19 mouse cellular contexts compared by ENCODE assay signal in genomic region chr13:3700752-3701151, GRCm38 (mm10).
DNase-seq lines count a peak whose midpoint lies in the region; ATAC-seq and TF ChIP-seq lines count a peak whose summit lies in the region.
"Had no signal": no experiment of that assay in that cellular context is flagged by ENCODE, and none has a peak within 500 bp of the region (broad histone marks: within the 10 kb centered on the region; RNA-seq: fewer than 3 reads in every experiment).

No protein-coding gene starts in this region.

- H3K9me3 ChIP-seq in lung, embryonic 14.5 days (ENCODE audit: low read depth, low read length) = no peaks in the 10 kb centered on the region
- H3K9me3 ChIP-seq in intestine, embryonic 14.5 days (ENCODE audit: control insufficient read depth, low read length) = no peaks in the 10 kb centered on the region
- no peaks in the 10 kb centered on the region for H3K9me3 ChIP-seq in kidney, embryonic 15.5 days (replicated peaks)
- H3K9me3 ChIP-seq: neural tube, embryonic 15.5 days had no signal

- TF ChIP-seq POLR2A in small intestine, adult 2 months (IDR thresholded peaks at IDR 0.05; ENCODE audit: low read depth, low read length) = no peak

- H3K4me1 ChIP-seq in lung, embryonic 14.5 days (ENCODE audit: insufficient read depth) = 0 out of 2 replicates have a peak, but pooled peaks cover 5% of the 10 kb centered on the region
- H3K4me1 ChIP-seq in intestine, embryonic 14.5 days (replicated peaks; ENCODE audit: control insufficient read depth, insufficient read depth, low read length) = no peaks in the 10 kb centered on the region
- H3K4me1 ChIP-seq in kidney, embryonic 15.5 days = 0 out of 2 replicates have a peak, but pooled peaks cover 3% of the 10 kb centered on the region
- peaks cover 3% of the 10 kb centered on the region; the same call in 1 of the 2 replicates for H3K4me1 ChIP-seq in small intestine, adult 2 months (ENCODE audit: control insufficient read depth, insufficient read depth, insufficient read length, low read length)
- H3K4me1 ChIP-seq: neural tube, embryonic 15.5 days had no signal

- no peak overlapping the region for H3K9ac ChIP-seq in lung, embryonic 14.5 days
- H3K9ac ChIP-seq in intestine, embryonic 14.5 days (ENCODE audit: low read length) = no peak overlapping the region
- H3K9ac ChIP-seq in kidney, embryonic 15.5 days = no peak overlapping the region
- H3K9ac ChIP-seq: hindbrain, embryonic 14.5 days; liver, embryonic 14.5 days; neural tube, embryonic 15.5 days had no signal

- intact Hi-C loops in gastrocnemius, postnatal 14 days (cut with DNase I; ENCODE audit: low total_unique reads) = no loop called here

- no peak overlapping the region for H3K27ac ChIP-seq in lung, embryonic 14.5 days (ENCODE audit: low read depth)
- peak overlapping the region; percentile 18; the same call in 1 of the 2 replicates for H3K27ac ChIP-seq in intestine, embryonic 14.5 days (ENCODE audit: low read depth)
- peak overlapping the region; percentile 57 for H3K27ac ChIP-seq in kidney, embryonic 15.5 days
- H3K27ac ChIP-seq in small intestine, adult 2 months (ENCODE audit: insufficient read depth, low read depth, low read length) = peak overlapping the region; percentile 98
- H3K27ac ChIP-seq: hindbrain, embryonic 14.5 days; liver, embryonic 14.5 days; neural tube, embryonic 15.5 days had no signal

- no peak for TF ChIP-seq CTCF in lung, embryonic 14.5 days (IDR thresholded peaks at IDR 0.05; ENCODE audit: low read depth)
- no peak for TF ChIP-seq CTCF in small intestine, adult 2 months (IDR thresholded peaks at IDR 0.05; ENCODE audit: extremely low read depth, insufficient read length, insufficient replicate concordance, low read depth, low read length)

- no peaks in the 10 kb centered on the region for H3K27me3 ChIP-seq in lung, embryonic 14.5 days (ENCODE audit: insufficient read depth, low read length)
- no peaks in the 10 kb centered on the region for H3K27me3 ChIP-seq in intestine, embryonic 14.5 days (replicated peaks; ENCODE audit: control insufficient read depth, insufficient read depth, low read length)
- no peaks in the 10 kb centered on the region for H3K27me3 ChIP-seq in kidney, embryonic 15.5 days
- no peaks in the 10 kb centered on the region for H3K27me3 ChIP-seq in small intestine, adult 2 months (ENCODE audit: control insufficient read depth, insufficient read depth, low read length)
- H3K27me3 ChIP-seq: neural tube, embryonic 15.5 days; Patski had no signal

- ATAC-seq in lung, embryonic 14.5 days (ENCODE audit: insufficient read depth) = no peak
- ATAC-seq in intestine, embryonic 14.5 days (replicated peaks; ENCODE audit: low FRiP score, low TSS enrichment, low read depth) = peak; percentile 69
- peak; percentile 52; the same call in 1 of the 2 replicates for ATAC-seq in kidney, embryonic 15.5 days (replicated peaks; ENCODE audit: low FRiP score)
- ATAC-seq: activated CD4-positive, CD25-positive, alpha-beta regulatory T cell, adult 4 months; Patski had no signal

- no peaks in the 10 kb centered on the region for H3K36me3 ChIP-seq in lung, embryonic 14.5 days (ENCODE audit: insufficient read depth)
- H3K36me3 ChIP-seq in intestine, embryonic 14.5 days (ENCODE audit: control insufficient read depth, insufficient read depth, low read length) = no peaks in the 10 kb centered on the region
- H3K36me3 ChIP-seq in kidney, embryonic 15.5 days = no peaks in the 10 kb centered on the region
- H3K36me3 ChIP-seq in small intestine, adult 2 months (ENCODE audit: control insufficient read depth, insufficient read depth, low read length) = no peaks in the 10 kb centered on the region
- H3K36me3 ChIP-seq: neural tube, embryonic 15.5 days had no signal

- WGBS in lung, embryonic 14.5 days = 50% methylated on average over 4 of the region's 4 CpGs
- 65% methylated on average over 4 of the region's 4 CpGs for WGBS in intestine, embryonic 14.5 days
- 56% methylated on average over 4 of the region's 4 CpGs for WGBS in kidney, embryonic 15.5 days
- 17% methylated on average over 4 of the region's 4 CpGs for WGBS in small intestine, adult 2 months

- no peak overlapping the region for H3K4me2 ChIP-seq in lung, embryonic 14.5 days
- H3K4me2 ChIP-seq in intestine, embryonic 14.5 days (ENCODE audit: low read length) = no peak overlapping the region
- no peak overlapping the region for H3K4me2 ChIP-seq in kidney, embryonic 15.5 days
- H3K4me2 ChIP-seq: hindbrain, embryonic 14.5 days; neural tube, embryonic 15.5 days had no signal

- no peak overlapping the region for H3K4me3 ChIP-seq in lung, embryonic 14.5 days (ENCODE audit: low read depth, low read length)
- no peak overlapping the region for H3K4me3 ChIP-seq in intestine, embryonic 14.5 days (ENCODE audit: low read depth, low read length)
- H3K4me3 ChIP-seq in kidney, embryonic 15.5 days (replicated peaks) = no peak overlapping the region
- no peak overlapping the region for H3K4me3 ChIP-seq in small intestine, adult 2 months (ENCODE audit: low read depth, low read length)
- H3K4me3 ChIP-seq: myocyte; neural tube, embryonic 15.5 days had no signal

- peak; percentile 37 for DNase-seq in lung, embryonic 14.5 days
- no peak for DNase-seq in lung, postnatal 10 days
- DNase-seq in intestine, embryonic 14.5 days (ENCODE audit: low spot score) = peak; percentile 51
- DNase-seq in gastrocnemius, postnatal 14 days = no peak
- DNase-seq in urinary bladder, postnatal 25 days (ENCODE audit: low spot score) = no peak
- no peak for DNase-seq in layer of hippocampus, postnatal 14 days (ENCODE audit: low spot score in 2 of 2)
- DNase-seq: adrenal gland, postnatal 14 days; B cell, adult 2 months; cerebellum, adult 18-20 months; cerebellum, postnatal 36 days; midbrain, embryonic 14.5 days had no signal

Comparison
In these comparisons a context has a peak if more than half of its experiments do, and no peak if none do; other contexts are left out.
1. DNase-seq: peak in lung, embryonic 14.5 days (single experiment) and intestine, embryonic 14.5 days (single experiment); none in lung, postnatal 10 days (single experiment), gastrocnemius, postnatal 14 days (single experiment), urinary bladder, postnatal 25 days (single experiment) and layer of hippocampus, postnatal 14 days (0 of 2).